Mouse (Mus musculus) lung, postnatal 0 days (tissue): ENCODE data around the gene Adk.

Experiments
- CTCF ChIP-seq: IDR thresholded peaks from 2 replicates; pipeline ENCODE4 v1.5.1; 2016; ENCODE audit warnings: antibody characterized with exemption, mild to moderate bottlenecking
- EP300 ChIP-seq: IDR thresholded peaks from 2 replicates; pipeline ENCODE4 v1.6.1; 2016; ENCODE audit warnings: antibody characterized with exemption, mild to moderate bottlenecking, control low read depth

- TF ChIP-seq EP300 (no peak), CTCF (no peak)
These were observed 23.2 kb upstream of the Adk start for GRCm38 (mm10) chr14:21029025-21029659.
